Mouse (Mus musculus) lung, postnatal 0 days (tissue): ENCODE data around the gene Lpcat1.

ENCODE experiments used
- CTCF ChIP-seq: IDR thresholded peaks from 2 replicates; pipeline ENCODE4 v1.5.1; 2016; ENCODE audit warnings: antibody characterized with exemption, mild to moderate bottlenecking
- EP300 ChIP-seq: IDR thresholded peaks from 2 replicates; pipeline ENCODE4 v1.6.1; 2016; ENCODE audit warnings: antibody characterized with exemption, mild to moderate bottlenecking, control low read depth

DNA sequence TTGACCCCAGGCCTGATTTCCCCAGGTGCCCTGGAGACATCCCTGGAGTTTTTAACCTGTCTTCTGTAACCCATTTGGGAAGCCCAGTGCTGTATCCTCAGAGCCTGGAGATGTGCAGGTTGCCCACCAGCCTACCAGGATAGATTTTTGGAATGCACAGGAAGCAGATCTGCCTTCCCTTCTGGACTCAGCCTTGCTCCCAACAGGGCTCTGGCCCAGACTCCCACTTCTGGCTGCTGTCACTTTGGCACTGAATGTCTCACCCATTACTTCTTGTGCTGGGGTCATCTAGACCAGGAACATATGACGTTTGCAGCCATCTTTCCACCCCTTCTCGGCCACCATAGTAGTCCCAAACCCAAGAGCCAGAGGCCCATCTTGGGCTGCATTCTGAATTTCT, 10.8 kb downstream of the Lpcat1 start:
- no peak for TF ChIP-seq CTCF
- TF ChIP-seq EP300: no peak
